Mouse (Mus musculus): ENCODE results near the gene Specc1.

The Specc1 gene

DNA sequence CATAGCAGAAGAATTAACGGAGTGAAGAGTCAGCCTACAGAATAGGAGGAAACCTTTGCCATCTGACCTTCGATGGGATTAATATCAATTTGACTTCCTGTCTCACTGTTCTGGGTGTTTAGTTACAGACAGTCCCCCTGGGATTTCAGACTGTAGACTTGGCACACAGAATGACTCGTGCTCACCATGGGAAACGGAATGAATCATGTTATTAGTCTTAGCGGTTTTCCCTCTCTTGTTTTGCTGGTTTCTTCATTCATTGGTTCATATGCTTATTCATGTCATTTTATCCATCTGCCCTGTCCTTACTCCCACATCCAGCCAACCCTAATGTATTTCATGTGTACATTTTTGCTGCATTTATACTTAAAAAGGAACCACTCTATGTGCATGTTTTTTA, 14.3 kb downstream of the Specc1 start:
- DNase-seq: no peak

GRCm38 (mm10) chr11:61971441-61972221, 15.1 kb downstream of the Specc1 start:
- DNase-seq: no peak

DNA sequence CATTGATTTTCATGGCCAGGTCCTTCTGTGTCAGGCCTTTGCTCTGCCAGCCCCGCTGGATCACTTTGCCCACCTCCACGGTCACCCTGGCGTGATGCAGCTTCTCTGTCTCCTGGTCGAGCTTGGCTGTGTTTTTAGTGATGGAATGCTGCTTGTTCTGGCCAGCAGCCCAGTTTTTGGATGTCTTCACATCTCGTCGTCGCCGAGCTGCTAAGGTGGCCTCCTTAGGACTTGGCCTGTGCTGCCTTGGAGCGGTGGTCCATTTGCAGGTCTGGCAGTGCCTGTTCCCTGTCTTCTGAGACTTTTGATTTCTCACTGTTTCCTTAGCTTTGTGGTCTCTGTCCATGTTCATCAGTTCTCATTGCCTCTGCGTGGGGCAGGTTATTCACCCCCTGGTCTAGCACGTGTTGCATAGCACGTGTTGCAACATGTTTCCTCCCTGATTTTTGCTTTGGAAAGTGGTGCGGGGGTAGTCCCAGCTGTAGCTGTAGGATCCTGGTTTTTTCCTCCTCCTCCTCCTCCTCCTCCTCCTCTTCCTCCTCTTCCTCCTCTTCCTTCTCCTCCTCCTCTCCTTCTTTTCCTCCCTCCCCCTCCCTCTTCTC, 17.6 kb downstream of the Specc1 start:
- DNase-seq: no peak

- no peak for DNase-seq
These were observed 19.2 kb downstream of the Specc1 start for GRCm38 (mm10) chr11:61975783-61976182.

- DNase-seq: no peak
These were observed 24.7 kb downstream of the Specc1 start for GRCm38 (mm10) chr11:61981285-61981684.

DNA sequence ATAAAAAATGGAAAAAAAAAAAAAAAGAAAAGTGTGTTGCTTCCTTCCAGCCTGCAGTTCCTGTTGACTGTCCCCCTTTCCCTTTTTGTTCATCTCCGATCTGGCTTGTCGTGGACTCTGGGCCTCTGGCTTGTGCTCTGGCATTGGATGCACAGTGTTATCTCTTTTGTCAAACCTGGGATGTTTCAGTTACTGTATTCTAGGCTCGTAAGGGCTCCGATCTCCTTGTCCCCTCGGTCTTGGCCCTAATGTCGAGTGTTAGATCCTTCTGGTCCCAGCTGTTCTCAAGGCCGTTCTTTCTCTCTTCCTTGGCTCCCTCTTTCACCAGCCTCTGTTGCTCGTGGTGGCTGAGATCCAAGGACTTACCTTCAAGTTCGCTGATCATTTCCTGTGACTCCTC, 26.3 kb downstream of the Specc1 start:
- DNase-seq: no peak

GRCm38 (mm10) chr11:61986939-61987338, 30.4 kb downstream of the Specc1 start:
- no peak for DNase-seq

- no peak for DNase-seq
These were observed 33.1 kb downstream of the Specc1 start for GRCm38 (mm10) chr11:61989647-61990046.

GRCm38 (mm10) chr11:61991576-61991975, 35.0 kb downstream of the Specc1 start:
- no peak for DNase-seq

GRCm38 (mm10) chr11:61992671-61993285, 36.2 kb downstream of the Specc1 start:
- no peak for DNase-seq

GRCm38 (mm10) chr11:61999501-61999900, 42.9 kb downstream of the Specc1 start:
- no peak for DNase-seq

GRCm38 (mm10) chr11:62000099-62000498, 43.5 kb downstream of the Specc1 start:
- DNase-seq: no peak

DNA sequence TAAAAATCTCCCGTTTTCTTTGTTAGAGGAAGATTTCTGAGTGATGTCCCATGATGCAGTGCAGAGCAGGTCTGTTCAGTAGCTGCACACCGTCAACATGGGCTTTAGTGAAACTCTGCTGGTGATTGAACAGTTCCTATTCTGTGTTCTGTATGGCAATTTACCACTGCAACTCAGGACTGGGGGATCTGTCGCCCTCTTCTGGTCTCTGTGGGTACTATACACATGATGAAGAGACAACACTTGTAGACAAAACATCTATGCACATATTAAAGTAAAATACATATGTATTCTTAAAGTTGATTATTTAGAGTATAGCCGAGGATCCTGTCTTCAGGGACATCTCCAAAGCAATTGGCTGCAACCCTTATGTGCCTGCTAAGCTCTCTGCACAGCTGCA, 45.4 kb downstream of the Specc1 start:
- no peak for DNase-seq

GRCm38 (mm10) chr11:62004881-62005240, 48.3 kb downstream of the Specc1 start:
- DNase-seq: no peak

- no peak for DNase-seq
These were observed 48.8 kb downstream of the Specc1 start for GRCm38 (mm10) chr11:62005241-62005910.

DNA sequence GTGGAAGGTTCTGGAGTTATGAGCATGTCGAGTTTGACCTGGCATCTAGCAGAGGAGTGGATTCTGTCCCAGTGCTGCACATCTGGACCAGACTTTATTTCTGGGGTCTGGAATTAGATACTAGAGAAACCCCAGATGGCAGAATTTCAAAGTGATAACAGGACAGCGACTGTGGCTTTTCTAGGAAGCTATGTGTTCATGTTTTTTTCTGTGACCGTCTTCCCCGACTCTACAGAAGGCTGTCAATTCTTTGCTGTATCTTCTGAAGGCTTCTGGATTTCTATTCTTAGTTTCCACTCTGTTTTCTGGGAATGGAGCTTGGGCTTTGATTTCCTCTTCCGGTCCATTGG, 49.3 kb downstream of the Specc1 start:
- DNase-seq: no peak

DNA sequence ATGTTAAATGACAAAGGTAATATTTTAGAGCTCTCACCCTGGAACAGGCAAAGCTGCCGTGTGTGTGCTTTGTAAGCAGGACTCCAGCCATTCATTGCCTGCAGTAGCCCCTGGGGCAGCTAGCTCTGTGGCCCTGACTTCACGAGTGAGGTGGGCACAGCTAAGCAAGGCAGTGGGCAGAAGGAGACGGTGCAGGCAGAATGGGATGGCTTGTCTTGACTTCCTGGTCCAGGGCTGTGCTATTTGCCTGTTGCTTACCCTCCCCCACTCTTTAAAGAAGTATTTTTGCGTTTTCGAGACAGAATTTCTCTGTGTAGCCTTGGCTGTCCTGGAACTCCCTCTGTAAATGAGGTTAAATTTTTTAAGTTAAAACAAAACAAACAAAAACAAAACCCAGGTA, 50.1 kb downstream of the Specc1 start:
- no peak for DNase-seq

DNA sequence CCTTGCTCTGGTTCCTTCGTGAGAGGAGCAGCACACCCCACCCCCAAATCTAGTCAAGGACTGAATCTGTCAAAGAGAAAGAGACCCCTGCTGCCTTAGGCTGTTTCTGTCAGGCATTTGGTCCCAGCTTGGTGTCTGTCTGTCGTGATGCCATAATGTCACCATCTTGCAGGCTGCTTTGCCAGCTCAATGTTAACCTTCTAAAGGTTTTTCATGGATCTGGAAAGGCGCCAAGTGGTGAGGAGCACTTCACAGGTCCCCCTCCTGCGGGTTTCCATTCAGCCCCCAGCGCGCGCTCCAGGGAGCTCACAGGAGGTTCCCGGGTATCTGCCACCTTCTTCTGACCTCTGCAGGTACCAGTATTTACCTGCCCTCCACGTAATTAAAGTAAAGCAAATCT, 51.4 kb downstream of the Specc1 start:
- DNase-seq: no peak

DNA sequence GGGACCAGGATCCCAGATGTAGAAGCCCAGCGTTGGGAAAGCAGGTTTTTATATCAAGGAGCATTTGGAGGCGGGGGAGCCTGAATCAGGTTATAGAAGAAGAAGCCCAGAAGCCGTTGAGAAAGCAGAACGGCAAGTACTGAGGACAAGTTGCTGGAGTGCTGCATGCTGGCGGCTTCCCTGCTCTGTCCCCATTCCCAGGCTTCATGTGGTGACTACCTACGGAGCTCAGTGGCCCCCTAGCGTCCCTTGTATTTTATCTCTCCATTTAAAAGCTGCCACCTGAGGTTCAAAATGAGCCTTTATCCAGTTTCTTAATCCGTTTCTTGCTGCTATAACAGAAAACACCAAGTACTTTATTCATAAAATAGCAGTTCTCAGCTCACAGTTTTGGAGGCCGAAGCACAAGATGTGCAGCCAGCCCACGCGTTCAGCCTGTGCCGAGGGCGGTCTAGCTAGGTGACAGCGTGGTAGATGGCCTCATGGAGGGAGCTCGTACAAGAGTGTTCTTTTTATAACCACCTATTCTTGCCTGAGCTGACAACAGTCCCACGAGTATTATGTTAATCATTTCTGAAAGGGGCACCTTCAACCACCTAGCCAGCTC, 54.2 kb downstream of the Specc1 start:
- no peak for DNase-seq

DNA sequence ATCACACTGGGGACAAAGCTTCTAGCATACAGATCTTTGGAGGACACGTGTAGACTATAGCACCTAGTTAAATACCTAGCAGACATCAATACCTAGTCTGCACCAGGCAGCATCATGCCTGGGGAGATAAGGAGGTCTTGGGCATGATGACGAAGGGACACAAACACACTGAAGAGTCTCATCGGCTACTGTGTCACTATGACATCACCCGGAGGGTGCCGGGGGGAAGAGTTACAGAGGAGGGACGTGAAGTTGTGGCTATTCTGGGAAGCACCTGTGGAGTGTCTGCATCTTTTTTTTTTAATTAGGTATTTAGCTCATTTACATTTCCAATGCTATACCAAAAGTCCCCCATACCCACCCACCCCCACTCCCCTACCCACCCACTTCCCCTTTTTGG, 55.5 kb downstream of the Specc1 start:
- DNase-seq: no peak

- no peak for DNase-seq
These were observed 56.9 kb downstream of the Specc1 start for GRCm38 (mm10) chr11:62013449-62013848.

DNA sequence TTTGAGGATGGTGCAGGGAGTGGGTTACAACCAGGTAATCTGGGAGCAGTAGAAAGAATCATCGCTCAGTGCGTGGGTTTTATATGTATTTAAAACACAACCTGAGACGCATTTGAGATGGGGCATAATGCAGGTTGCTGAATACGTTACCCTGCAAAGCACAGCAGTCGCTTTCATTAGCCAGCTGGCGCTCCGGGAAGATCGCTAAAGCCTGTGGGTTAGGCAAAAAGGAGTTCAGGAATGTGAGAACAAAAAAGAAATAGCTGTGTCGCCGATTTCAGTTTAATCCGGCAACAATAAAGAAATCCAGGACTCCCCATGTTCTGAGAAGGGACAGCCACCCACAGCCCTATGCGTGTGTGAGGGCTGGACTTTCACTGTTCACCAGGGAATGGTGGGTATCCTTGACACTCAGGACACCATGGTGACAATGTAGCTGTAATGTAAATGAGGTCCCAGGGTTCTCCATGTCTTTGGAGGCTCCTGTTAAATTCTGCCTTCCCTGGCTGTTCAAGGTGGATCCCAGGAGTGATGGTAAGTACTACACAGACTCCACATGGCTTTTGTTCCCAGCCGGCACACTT, 58.6 kb downstream of the Specc1 start:
- no peak for DNase-seq

GRCm38 (mm10) chr11:62016985-62017384, 60.4 kb downstream of the Specc1 start:
- DNase-seq: no peak
